Mouse (Mus musculus): ENCODE measurements around the gene Nudt19.
A peak's percentile ranks its signal among the peaks of the same experiment; 100 is the strongest.
"Not testable (repeated sequence)": the region's sequence is repeated elsewhere in the genome, so short reads cannot be mapped to it uniquely, and the experiment has no call there.

Gene Nudt19

DNA sequence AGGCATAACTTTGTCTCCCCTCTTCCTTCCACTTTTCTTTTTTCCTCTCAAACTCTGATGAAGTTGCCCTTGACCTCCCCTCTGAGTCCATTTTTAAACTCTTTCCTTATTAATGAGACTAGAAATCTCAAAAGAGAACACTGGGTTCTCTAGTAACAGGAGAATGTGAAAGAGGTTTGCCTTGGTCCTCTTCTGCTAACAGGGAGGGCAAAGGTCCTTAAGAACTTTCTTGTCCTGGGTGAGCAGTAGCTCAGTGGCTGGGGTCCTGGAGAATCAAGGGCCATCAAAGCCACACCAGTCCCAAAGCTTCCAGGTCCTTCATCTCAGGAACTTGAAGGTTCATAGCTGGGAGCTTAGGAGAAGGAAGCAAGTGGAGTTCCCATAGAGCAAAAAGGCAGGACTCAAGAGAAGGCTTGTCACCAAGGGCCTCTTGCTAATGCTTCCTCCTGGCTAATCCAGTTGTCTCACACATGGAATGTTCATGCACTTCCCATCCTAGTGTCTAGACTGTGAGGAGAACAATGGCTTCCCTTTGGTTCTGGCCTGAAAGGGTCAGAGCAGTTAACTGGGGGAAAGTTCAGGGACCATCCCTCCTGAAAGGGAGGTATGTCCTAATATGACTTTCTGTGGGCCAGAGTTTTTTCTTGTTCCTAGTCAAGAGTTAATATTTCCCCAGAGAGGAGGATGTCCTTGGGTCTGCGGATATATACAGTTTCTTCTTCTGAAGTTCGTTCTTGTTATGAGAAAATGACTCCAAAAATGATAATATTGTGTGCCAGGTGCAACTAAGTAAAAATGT lies 8.2 kb upstream of the Nudt19 start:
- no peak for DNase-seq

DNA sequence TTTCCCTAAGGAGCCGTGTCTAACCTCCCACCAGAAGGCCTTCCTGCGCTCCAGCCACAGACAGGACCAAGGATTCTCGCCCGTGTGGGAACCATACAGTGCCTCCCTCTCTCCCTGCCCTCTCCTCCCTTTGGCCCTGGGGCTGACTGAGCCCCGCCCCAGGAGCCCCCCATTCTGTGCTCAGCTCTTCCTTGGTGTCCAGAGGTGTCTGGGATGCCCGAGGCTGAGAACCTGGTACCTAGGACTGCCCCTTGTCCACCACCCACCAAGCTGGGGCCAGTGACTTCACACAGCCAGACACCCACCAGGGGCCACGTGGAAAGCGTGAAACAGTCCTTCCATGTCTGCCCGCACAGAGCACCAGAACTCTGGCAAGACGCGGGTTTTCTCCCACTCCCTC lies 7.0 kb upstream of the Nudt19 start:
- DNase-seq = no peak

DNA sequence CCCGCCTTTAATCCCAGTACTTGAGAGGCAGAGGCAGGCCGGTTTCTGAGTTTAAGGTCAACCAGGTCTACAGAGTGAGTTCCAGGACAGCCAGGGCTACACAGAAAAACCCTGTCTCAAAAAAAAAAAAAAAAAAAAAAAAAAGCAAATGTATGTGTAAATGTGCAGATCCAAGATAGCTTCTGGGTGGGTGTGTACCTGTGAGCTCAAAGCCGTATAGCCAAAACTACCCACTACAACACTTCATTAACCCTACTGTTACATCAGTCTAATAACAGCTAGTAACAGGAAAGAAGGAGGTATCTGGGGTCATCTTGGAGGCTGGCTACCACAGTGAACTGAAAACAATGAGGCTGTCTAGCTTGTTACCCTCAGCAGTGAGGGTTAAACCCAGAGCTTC lies 3.7 kb upstream of the Nudt19 start:
- DNase-seq = no peak

DNA sequence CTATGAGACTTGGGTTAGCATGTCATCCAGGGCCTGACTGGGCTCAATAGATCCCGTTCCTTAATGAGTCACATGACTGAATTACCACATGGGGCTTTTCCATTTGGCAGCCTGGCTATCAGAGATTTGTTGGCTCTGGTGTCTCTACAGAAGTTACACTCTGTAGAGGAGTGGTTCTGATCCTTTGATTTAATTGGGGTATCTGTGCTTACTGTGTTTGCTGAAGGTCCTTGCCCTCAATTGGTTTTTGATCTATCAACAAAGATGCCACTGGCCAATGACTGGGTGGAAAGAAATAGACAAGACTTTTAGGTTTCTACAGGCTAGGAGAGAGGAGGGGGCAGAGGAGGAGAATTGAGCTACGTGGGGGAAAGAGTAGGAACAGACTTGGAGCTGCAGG lies 2.6 kb upstream of the Nudt19 start:
- DNase-seq = no peak

DNA sequence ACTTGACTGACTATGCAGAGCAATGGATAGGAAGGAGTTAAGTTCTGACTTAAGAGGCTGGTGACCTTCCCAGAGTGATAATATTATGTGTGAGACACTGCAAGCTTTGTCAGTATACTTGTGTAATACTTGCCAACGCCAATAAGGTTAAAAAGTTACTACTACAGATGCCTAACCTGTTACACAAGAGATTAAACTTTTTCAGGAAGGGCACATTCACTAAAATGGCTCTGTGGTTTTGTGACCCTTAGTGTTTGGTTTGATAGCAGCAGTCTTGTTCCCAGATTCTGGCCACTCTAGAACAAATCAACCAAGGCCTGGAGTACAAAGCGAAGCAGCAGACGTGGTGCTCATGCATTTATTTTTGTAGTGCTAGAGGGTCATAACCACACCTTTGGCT lies 1.5 kb upstream of the Nudt19 start:
- DNase-seq = no peak

DNA sequence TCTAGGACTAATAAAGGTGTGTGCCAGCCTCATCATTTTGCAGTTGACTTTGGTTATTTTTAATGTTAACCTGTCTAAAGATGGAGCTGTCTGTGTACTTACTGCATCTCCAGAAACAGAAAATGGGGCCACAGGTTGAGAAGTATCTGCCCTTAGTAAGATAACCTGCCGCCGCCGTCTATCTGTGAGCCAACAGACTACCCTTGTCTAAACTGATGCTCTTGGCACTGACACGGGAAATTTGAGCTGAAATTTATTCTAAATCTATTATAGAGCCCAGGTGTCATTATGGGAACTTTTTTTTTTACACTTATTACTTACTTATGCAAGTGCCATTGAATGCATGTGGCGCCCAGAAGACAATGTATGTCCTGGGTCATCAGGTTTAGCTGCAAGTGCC lies 801 bp upstream of the Nudt19 start:
- no peak for DNase-seq

DNA sequence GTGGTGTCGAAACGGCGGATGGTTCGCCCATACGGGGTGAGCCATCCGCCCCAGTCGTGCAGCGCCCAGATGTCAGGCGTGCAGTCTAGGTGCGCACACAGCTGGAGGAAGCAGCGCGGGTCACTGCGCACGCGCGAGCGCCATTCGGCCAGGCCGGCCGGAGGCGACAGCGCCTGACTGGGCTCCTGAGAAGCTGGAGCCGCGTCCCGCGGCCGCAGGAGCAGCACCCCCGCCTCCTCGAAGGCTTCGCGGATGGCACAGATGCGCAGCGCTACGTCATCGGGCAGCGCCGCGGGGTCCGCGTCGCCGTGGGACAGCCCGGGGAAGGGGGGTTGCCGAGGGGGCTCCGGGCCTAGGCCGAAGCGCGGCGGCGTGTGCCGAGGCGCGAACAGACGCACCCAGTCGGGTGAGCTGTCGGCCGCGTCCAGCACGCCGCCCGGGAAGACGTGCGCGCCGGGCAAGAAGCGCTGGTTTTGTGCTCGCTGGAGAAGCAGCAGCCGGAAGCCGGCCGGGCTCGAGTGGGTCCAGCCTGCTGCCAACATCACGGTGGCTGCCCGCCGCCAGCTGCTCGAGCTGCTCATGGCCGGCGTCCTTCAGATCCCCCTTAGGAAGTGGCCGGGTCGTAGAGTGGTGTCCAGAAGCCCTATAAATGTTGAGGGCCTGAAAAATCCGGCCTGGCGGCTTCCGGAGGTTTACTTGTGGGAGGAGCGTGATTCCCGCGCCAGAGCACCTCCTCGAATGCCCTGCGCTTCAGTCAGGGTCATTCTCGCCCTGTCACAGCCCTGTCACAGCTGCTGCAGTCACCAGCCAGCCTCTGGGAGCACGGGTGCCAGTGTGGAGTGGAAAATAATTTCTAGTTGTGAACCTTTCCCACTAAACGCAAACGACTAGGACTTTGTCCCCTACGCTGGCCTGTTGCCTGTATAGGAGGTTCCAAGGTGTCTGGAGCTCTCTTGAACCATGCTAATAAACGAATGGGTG lies 590 bp downstream of the Nudt19 start:
- peak; percentile 88 for DNase-seq

DNA sequence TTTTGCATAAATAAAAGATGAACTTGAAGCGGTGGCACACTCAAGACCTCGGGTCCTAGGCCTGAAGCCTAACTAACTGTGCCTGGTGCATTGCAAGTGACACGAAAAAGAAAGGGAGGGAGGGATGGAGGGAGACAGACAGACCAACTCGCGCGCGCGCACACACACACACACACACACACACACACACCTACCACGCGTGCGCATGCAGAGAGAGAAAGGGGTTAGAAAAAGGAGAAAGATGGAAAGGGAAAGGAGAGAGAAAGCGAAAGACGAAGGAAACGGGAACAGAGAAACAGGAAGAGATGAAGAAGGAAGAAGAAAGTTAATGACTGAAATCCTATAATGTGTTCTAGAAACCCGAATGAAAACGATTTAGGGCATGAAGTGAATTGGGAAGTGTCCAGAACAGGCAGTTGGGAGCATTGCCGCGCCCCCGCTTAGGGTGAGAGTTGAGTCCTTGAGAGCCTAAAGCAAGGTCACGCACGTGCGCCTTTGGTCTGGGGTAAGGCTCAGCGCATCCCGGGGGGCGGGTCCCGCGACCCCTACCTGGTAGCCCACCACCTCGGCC lies 1.4 kb downstream of the Nudt19 start:
- peak; percentile 14 for DNase-seq

DNA sequence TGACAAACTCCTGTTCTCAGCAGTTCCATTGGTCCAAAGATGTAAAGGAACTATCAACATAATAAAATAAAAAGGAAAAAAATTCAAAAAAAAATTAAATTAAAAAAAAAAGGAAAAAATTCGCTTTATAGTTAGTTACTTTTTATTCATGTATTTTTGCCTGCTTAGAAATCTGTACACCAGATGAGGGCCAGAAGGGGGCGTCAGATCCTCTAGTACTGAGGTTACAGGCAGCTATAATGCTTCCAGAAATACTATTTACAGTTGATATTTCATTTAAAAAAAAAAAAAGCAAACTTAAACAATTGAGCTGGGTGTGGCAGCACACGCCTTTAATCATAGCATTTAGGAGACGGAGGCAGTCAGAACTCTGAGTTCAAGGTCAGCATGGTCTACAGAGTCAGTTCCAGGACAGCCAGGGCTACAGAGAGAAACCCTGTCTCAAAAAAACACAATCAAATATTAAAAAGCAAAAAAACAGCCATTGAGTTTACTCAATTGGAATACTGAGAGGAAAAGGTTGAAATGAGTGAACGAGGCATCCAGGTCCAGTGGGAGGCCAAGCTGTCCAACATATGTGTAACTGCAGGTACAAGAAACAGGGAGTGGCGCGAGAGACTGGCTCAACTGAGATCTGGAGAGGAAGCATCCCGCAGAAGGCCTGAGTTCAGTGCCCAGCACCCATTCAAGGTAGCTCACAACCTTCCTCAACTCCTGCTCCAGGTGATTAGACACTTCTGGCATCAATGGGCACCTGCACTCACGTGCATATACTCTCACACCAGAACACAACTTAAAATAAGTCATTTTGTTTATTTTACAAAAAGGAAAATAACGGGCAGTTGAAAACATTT lies 2.1 kb downstream of the Nudt19 start:
- DNase-seq = peak; percentile 63

DNA sequence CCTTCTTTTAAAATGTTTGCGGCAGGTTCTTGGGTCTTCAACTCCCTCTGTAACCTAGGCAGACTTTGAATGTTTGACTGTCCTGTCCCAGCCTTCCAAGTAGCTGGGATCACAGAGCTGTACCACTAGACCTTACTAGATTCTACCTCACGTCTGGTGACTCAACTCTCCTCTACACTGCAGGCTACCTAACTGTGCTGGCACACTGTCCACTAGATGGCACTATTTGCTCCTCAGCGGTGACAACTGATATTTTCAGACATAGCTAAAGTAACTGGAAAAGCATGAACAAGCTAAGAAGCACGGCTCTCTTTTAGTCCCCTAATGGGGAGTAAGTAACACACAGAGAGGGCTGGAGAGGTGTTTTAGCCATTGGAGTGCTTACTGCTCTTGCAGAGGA lies 10.2 kb downstream of the Nudt19 start:
- DNase-seq = peak; percentile 69

DNA sequence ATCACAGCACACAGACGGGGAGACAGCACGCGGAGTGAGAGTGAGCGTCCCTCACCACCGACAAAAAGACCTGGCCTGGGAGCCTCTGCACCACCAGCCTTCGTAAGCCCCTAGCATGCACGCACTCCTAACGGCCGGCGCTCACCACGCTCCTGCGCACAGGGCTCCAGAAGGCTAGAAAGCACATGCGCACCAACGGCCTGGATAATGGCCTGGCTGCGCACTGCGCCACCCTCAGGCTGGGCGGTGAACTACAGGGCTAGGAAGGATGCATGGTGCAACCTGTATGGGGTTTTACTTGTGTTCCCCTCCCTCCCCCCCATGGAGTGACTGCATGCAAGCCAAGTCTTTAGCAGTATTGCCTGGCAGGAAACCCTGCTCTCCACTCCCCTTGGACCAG lies 18.5 kb downstream of the Nudt19 start, which contains the start of gene Tdrd12:
Gene Tdrd12 (minus strand): TSS at position 184 of the 400 bp plus-strand sequence.
- DNase-seq = no peak

DNA sequence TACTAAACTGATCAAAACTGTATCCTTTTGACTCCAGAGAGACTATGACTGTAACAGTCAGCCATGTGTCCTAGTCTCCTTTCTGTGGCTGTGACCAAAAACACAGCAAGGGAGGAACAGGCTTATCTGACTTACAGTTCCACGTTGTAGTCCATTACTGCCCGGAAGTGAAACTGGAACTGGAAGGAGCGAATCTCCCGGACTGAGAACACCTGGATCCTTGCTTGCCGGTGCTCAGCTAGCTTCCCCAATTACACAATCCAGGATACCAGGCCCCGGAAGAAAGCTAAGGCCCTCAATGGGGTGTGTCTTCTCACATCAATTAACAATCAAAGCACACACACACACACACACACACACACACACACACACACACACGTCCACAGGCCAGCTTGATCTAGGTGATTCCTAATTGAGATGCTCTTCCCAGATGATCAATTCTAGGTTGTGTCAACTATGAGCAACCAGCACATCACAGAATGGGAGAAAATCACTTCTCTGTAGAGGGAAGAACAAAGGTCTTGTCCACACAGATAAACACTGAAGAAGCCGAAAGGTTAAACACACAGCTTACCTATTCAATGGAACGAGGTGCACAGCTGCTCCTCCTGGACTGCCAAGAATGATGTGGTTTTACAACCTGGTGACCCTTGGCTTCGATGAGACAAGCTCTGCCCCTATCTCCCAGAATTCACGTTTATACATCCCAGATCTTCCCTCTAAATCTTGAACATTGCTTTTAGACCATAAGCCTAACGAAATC lies 20.2 kb downstream of the Nudt19 start:
- DNase-seq = no peak

DNA sequence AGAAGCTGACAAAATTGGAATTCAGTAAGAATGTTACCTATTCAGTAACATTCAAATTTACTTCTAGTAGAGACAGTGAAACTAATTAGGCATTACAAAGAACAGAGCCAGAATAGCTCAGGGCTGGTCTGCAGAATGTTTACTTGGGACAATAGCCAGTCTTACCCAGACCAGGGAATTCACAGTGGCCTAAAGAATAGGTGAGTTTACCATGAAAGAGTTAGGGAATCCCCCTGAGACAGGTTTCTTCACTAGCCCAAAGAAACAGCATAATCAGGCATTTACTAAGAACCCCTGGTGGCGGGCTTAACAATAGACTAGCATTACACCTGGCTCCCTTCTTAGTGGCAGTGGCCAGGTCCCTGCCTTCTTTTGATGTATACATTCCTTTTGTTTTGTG lies 25.6 kb downstream of the Nudt19 start:
- DNase-seq = not testable (repeated sequence)

DNA sequence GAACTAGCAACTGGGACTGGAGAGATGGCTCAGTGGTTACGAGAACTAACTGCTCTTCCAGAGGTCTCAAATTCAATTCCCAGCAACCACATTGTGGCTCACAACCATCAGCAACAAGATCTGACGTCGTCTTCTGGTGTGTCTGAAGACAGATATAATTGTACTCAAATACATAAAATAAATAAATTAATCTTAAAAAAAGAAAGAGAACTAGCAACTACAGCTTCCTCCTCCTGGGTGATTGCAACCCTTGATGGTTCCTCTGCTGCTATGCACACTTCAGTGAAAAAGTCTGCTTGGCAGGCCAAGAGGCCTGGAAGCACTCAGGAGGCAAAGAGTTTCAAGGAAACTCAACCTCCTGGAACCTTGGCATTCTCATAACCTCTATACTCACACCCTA lies 26.1 kb downstream of the Nudt19 start:
- DNase-seq = no peak

DNA sequence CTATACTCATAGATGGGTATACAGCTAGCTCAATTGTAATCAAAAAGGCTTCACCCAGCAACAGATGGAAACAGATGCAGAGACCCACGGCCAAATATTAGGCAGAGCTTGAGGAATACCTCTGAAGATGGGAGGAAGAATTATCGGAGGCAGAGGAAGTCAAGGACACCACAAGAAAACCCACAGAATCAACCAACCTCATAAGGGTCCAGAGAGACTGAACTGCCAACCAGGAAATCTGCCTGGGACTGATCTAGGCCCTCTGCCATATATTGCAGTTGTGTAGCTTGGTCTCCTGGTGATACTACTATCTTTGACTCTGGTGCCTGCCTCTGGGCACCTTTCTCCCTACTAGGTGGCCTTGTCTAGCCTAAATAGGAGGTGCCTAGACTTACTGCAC lies 29.3 kb downstream of the Nudt19 start:
- no peak for DNase-seq

DNA sequence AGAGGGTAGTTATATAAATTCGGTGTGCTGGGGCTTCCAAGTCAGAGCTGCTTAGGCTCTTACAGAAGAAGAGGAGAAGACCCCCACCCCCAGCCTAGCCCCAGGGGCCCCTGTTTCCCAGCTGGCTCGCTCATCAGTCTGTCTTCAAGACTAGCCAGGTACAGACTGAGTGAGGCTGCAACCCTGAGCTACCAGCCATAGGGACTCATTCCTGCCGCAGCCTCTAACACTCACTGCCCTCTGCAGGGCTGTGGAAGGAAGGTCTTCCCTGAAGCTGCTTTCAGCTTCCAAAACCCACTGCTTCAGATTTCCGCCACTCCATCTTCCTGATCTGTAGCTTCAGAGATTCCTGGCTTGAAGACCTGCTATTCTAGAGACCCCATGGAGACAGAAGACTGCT lies 54.1 kb downstream of the Nudt19 start:
- no peak for DNase-seq

DNA sequence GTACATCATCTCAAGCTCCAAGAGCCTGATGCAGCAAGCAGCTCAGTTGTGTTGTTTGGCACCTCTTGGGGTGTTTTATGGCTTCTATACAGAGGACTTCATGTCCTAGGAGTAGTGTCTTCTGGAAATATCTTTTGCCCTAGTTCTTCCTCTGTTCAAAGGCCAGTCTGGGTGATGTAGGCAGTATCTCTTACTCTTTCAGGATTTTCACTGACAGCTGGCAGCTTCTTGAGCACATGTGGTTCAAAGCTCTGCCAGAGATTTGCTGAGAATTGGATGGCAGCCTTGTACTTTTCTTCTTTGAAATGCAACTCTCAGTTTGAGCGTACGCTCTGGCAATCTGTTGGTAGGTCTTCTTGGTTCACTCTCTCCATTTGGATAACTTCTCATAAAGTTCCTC lies 58.6 kb downstream of the Nudt19 start:
- no peak for DNase-seq

All from lung, postnatal 14 days (tissue).